Mouse (Mus musculus) MEL (cell line): ENCODE results near the gene Mypn. TPM values are rescaled to one million over a fixed set of nuclear protein-coding genes. Genes with fewer than 3 reads are reported as not detected.

ENCODE experiments used
- DNase-seq: peaks from one replicate; pipeline ENCODE4 v3.0.0; 2011; ENCODE audit warnings: low read depth, low spot score
- H3K27ac ChIP-seq: 2 replicates; pipeline ENCODE4 v1.5.1; 2012; ENCODE audit warnings: low read depth, mild to moderate bottlenecking, control low read depth, low read length, moderate library complexity; ENCODE audit not compliant: control insufficient read depth
- H3K27me3 ChIP-seq, 2 experiments: fragments of 150-350 bp in 1 of 2; sonication (generic) in 1 of 2; 2 replicates each; pipeline ENCODE4 v1.6.1; 2012; ENCODE audit warnings: low read length in 2 of 2, mild to moderate bottlenecking in 2 of 2, improper control_type of control experiment in 1 of 2, moderate library complexity in 1 of 2; ENCODE audit not compliant: insufficient read depth in 2 of 2, control insufficient read depth in 1 of 2
- H3K36me3 ChIP-seq, 2 experiments: 2 replicates each; pipeline ENCODE4 v1.6.1; 2012 to 2014; ENCODE audit warnings: low read length in 2 of 2, improper control_type of control experiment in 1 of 2, inconsistent platforms in 1 of 2, mild to moderate bottlenecking in 1 of 2; ENCODE audit not compliant: insufficient read depth in 2 of 2, control insufficient read depth in 1 of 2
- H3K4me1 ChIP-seq, 2 experiments: fragments of 150-350 bp in 1 of 2; sonication (generic) in 1 of 2; 2 replicates each; pipeline ENCODE4 v1.6.1; 2012; ENCODE audit warnings: low read length in 2 of 2, improper control_type of control experiment in 1 of 2, mild to moderate bottlenecking in 1 of 2; ENCODE audit not compliant: insufficient read depth in 2 of 2, control insufficient read depth in 1 of 2
- H3K4me3 ChIP-seq, 2 experiments: fragments of 150-350 bp in 1 of 2; sonication (generic) in 1 of 2; 2 replicates each; pipeline ENCODE4 v1.5.1; 2012; ENCODE audit warnings: low read depth in 2 of 2, low read length in 2 of 2, mild to moderate bottlenecking in 2 of 2, moderate library complexity in 2 of 2, control low read depth in 1 of 2, improper control_type of control experiment in 1 of 2; ENCODE audit not compliant: control insufficient read depth in 1 of 2, insufficient read depth in 1 of 2
- H3K79me2 ChIP-seq: 2 replicates; pipeline ENCODE4 v1.6.1; 2012; ENCODE audit warnings: mild to moderate bottlenecking, low read length, moderate library complexity; ENCODE audit not compliant: control insufficient read depth, poor library complexity, insufficient read depth
- H3K9ac ChIP-seq: 2 replicates; pipeline ENCODE4 v1.6.1; 2012; ENCODE audit warnings: low read depth, mild to moderate bottlenecking, control low read depth, low read length, moderate library complexity; ENCODE audit not compliant: control insufficient read depth, poor library complexity, severe bottlenecking
- H3K9me3 ChIP-seq: fragments of 150-350 bp; sonication (generic); replicated peaks from 2 replicates; pipeline ENCODE4 v1.6.1; 2012; ENCODE audit warnings: mild to moderate bottlenecking, low read length, improper control_type of control experiment, moderate library complexity; ENCODE audit not compliant: insufficient read depth
- BHLHE40 ChIP-seq: IDR thresholded peaks from 2 replicates; pipeline ENCODE4 v1.6.1; 2012; ENCODE audit warnings: low read depth, mild to moderate bottlenecking, inconsistent platforms, low read length, improper control_type of control experiment, borderline replicate concordance
- EP300 ChIP-seq, 2 experiments: IDR thresholded peaks; 2 replicates each; pipeline ENCODE4 v1.6.1; 2011; ENCODE audit warnings: improper control_type of control experiment in 2 of 2, low read length in 2 of 2, low read depth in 1 of 2, mild to moderate bottlenecking in 1 of 2
- ETS1 ChIP-seq: IDR thresholded peaks from 2 replicates; pipeline ENCODE4 v1.6.1; 2012; ENCODE audit warnings: low read depth, mild to moderate bottlenecking, inconsistent platforms, low read length, improper control_type of control experiment, moderate library complexity
- GABPA ChIP-seq: IDR thresholded peaks from 2 replicates; pipeline ENCODE4 v1.6.1; 2012; ENCODE audit warnings: low read depth, mild to moderate bottlenecking, inconsistent platforms, low read length, improper control_type of control experiment, moderate library complexity
- MAX ChIP-seq: IDR thresholded peaks from 2 replicates; pipeline ENCODE4 v1.6.1; 2011; ENCODE audit warnings: low read length, improper control_type of control experiment
- MEF2A ChIP-seq: IDR thresholded peaks from 2 replicates; pipeline ENCODE4 v1.6.1; 2014; ENCODE audit warnings: low read depth, mild to moderate bottlenecking, inconsistent platforms, low read length, improper control_type of control experiment; ENCODE audit not compliant: poor library complexity, insufficient replicate concordance, severe bottlenecking; ENCODE audit errors: extremely low read depth
- NELFE ChIP-seq: IDR thresholded peaks from 2 replicates; pipeline ENCODE4 v1.6.1; 2011; ENCODE audit warnings: low read depth, low read length, improper control_type of control experiment
- POLR2A ChIP-seq, 2 experiments: IDR thresholded peaks; 2 replicates each; pipeline ENCODE4 v1.6.1; 2011 to 2012; ENCODE audit warnings: low read length in 2 of 2, mild to moderate bottlenecking in 2 of 2, control low read depth in 1 of 2, improper control_type of control experiment in 1 of 2, low read depth in 1 of 2, moderate library complexity in 1 of 2; ENCODE audit not compliant: control insufficient read depth in 1 of 2, insufficient read depth in 1 of 2, poor library complexity in 1 of 2
- UBTF ChIP-seq: IDR thresholded peaks from 2 replicates; pipeline ENCODE4 v1.6.1; 2012; ENCODE audit warnings: low read depth, mild to moderate bottlenecking, inconsistent platforms, low read length, improper control_type of control experiment, moderate library complexity, borderline replicate concordance; ENCODE audit not compliant: insufficient read depth
- polyA plus RNA-seq, 2 experiments: library from polyadenylated mRNA; stranded (reverse) in 1 of 2; unstranded in 1 of 2; fragments of >175 nt in 1 of 2; fragments of >200 nt in 1 of 2; gene quantifications; 2 replicates each; pipeline versions ENCODE4 v1.2.1 to v1.2.4; 2012; ENCODE audit warnings: low replicate concordance in 2 of 2, low read depth in 1 of 2; ENCODE audit not compliant: insufficient read length in 2 of 2, insufficient read depth in 1 of 2, missing spikeins in 1 of 2
- total RNA-seq: library from RNA; depleted of rRNA; stranded (reverse); fragments of 300-350 nt; gene quantifications from 2 replicates; pipeline ENCODE4 v1.2.3, GENCODE M21; 2012

Gene Mypn
- total and polyA plus RNA-seq, 3 experiments = not detected

DNA sequence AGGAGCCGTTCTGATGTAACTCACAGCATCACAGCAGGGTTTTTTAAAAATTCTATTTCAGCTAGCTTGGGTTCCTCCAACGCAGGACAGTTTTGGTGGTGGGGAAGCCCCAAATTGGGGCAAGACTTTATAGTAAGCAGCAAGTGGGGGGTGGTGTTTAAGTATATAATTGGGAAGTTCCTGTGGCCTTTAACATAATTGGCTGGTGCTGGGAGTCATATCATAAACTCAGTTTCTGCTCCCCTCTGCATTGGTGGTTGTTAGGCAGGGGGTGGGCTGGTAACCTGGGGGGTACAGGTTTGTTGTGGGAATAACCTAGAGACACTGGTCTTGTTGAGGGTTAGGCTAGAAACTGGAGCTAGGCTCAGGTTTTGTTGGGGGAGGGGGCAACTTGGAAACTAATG, 37.1 kb upstream of the Mypn start:
- H3K36me3 ChIP-seq = peaks cover 3 to 13% of the 10 kb centered on the region in 2 experiments; a peak in 3 of 4 replicates
- peaks cover 15% of the 10 kb centered on the region for H3K79me2 ChIP-seq
- no peak overlapping the region for H3K4me3 ChIP-seq
- DNase-seq = no peak
- H3K27me3 ChIP-seq = no peaks in the 10 kb centered on the region
- TF ChIP-seq NELFE = no peak
- no peak for TF ChIP-seq GABPA
- no peak overlapping the region for H3K27ac ChIP-seq
- peaks cover 0 to 7% of the 10 kb centered on the region in 2 experiments for H3K4me1 ChIP-seq
- no peaks in the 10 kb centered on the region for H3K9me3 ChIP-seq
- no peak overlapping the region for H3K9ac ChIP-seq

DNA sequence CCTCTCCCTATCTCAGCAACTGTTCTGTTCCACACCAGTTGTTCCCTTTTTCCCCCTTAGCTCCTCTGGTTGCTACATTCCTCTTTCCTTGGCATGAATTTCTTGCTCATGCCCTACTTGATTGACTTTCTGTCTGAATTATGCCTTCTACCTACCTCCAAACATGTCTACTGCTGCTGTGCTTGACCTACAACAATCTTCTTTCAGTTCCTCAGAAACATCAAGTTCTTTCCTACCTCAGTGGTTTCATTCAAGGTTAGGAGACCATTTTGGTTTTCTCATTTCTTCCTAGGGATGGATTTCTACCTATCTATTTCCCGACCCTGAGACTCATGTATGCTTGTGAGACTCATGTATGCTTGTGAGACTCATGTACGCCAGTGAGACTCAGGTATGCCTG, 36.1 kb upstream of the Mypn start:
- Histone ChIP-seq H3K27me3 (no peaks in the 10 kb centered on the region), H3K27ac (no peak overlapping the region), H3K79me2 (peaks cover 10% of the 10 kb centered on the region), H3K9me3 (no peaks in the 10 kb centered on the region)
- no peak for DNase-seq
- TF ChIP-seq POLR2A (IDR thresholded peaks at IDR 0.05; ENCODE audit: control insufficient read depth in 1 of 2, insufficient read depth in 1 of 2, low read depth in 1 of 2, low read length in 2 of 2, poor library complexity in 1 of 2) (no peak), UBTF (no peak)
- TF ChIP-seq, all 39 proteins: peak for 0
- H3K4me1 ChIP-seq = peaks cover 0 to 5% of the 10 kb centered on the region in 2 experiments; a peak in 3 of 4 replicates
- H3K4me3 ChIP-seq = no peak overlapping the region
- peaks cover 0 to 5% of the 10 kb centered on the region in 2 experiments; a peak in 2 of 4 replicates for H3K36me3 ChIP-seq
- H3K9ac ChIP-seq = no peak overlapping the region

DNA sequence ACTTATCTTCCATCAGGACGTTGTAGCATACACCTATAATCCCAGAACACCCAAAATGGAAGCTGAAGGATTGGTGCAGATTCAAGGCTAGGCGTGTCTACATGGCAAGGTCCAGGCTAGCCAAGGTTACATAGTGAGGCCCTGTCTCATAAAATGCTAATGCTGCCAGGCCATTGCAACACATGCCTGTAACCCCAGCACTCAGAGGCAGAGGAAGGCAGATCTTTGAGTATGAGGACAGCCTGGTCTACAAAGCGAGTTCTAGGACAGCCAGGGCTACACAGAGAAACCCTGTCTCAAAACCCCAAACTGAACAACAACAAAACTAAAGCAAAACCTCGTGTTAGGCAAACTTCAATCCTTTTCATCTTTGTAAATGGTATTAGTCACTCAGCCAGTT, 34.3 kb upstream of the Mypn start:
- peaks cover 0 to 4% of the 10 kb centered on the region in 2 experiments; a peak in 2 of 4 replicates for H3K36me3 ChIP-seq

DNA sequence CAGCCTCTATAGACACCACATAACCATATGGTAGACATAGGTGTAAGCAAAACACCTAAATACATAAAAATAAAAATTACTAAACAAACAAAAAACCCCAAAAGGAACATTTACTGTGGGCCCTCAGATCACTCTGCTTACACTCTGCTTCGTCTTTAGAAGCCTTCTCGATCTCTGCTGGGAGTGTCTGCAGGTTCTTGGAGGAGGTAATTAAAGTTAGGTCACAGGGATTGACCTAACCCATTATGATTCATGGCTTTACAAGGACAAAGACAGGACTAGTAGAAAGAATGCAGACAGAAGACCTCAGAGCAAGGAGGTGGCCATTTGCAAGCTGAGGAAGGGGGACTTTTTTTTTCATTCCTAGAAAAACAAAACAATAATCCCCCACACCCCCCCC, 33.5 kb upstream of the Mypn start:
- Histone ChIP-seq H3K36me3 (peaks cover 0 to under 1% of the 10 kb centered on the region in 2 experiments; a peak in 1 of 4 replicates), H3K27me3 (no peaks in the 10 kb centered on the region), H3K27ac (no peak overlapping the region), H3K4me1 (peaks cover 0 to 1% of the 10 kb centered on the region in 2 experiments; a peak in 2 of 4 replicates), H3K9me3 (no peaks in the 10 kb centered on the region), H3K4me3 (no peak overlapping the region), H3K9ac (no peak overlapping the region), H3K79me2 (no peaks in the 10 kb centered on the region)
- no peak for TF ChIP-seq ETS1
- TF ChIP-seq MAX = no peak
- TF ChIP-seq UBTF = no peak
- no peak for TF ChIP-seq BHLHE40
- DNase-seq = no peak

More for the DNA sequence above, 34.3 kb upstream of the Mypn start:
- DNase-seq = no peak
- H3K27me3 ChIP-seq = no peaks in the 10 kb centered on the region
- no peak overlapping the region for H3K27ac ChIP-seq
- no peaks in the 10 kb centered on the region for H3K9me3 ChIP-seq
- H3K79me2 ChIP-seq = no peaks in the 10 kb centered on the region
- H3K9ac ChIP-seq = no peak overlapping the region
- H3K4me3 ChIP-seq = no peak overlapping the region
- TF ChIP-seq EP300 (IDR thresholded peaks at IDR 0.05; ENCODE audit: low read depth in 1 of 2, low read length in 2 of 2) (no peak), MEF2A (no peak)
- peaks cover 0 to 5% of the 10 kb centered on the region in 2 experiments; a peak in 3 of 4 replicates for H3K4me1 ChIP-seq
